Mouse (Mus musculus) bone marrow macrophage, adult 2 months (primary cell): Measurements from ENCODE around the gene Unc80.

ENCODE experiments used
- CTCF ChIP-seq: IDR thresholded peaks from 2 replicates; pipeline ENCODE4 v1.5.1; 2012; ENCODE audit warnings: low read depth, mild to moderate bottlenecking, low read length, moderate library complexity
- POLR2A ChIP-seq: IDR thresholded peaks from 2 replicates; pipeline ENCODE4 v1.6.1; 2012; ENCODE audit warnings: mild to moderate bottlenecking, low read depth, low read length, borderline replicate concordance

DNA sequence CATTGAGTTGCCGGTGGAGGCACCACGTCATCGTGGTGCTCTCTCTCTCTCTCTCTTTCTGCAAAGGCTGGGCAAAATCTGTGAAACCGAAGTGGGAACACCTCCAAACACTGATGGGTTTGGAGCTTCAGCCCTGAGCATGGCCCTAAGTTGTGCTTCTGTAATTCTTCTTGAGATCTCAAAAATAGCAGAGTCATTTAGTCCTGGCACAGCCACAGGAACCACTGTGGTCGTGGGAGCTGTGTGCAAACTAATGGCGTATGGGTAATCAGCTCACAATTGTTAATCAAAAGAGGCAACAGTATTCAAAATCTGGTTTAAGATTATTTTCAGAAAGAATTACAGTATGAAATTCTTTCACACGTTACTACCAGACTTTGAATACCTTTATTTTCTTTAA is 204.6 kb downstream of the Unc80 start:
- TF ChIP-seq CTCF (no peak), POLR2A (no peak)
